Mouse (Mus musculus) ZHBTc4 (cell line): ENCODE measurements around the gene E2f1.

ENCODE experiments used
- DNase-seq: peaks from one replicate; pipeline ENCODE4 v3.0.0-alpha.2; 2011; ENCODE audit warnings: low read depth, low spot score

The E2f1 gene

DNA sequence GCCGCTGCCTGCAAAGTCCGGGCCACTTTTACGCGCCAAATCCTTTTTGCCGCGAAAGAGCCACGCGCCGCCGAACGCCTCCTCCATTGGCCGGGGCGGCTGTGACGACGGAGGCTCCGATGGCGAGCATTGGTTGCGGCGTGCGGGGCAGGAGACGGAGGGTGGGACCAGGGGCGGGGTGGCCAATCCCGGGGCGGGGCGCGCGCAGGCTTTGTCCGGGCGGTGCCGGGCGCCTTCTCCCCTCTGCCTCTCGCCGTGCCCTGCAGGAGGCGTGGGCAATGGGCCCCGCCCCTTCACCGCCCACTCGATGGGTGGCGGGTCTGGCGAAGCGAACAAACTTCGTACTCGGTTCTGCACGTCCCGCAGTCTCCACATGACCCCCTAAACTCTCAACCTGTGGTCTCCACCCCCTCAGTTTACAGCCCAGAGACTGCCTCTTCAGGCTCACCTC is at the start of gene E2f1:
Gene E2f1, minus strand, starts transcription at position 57 of the 451 bp plus-strand sequence.
- DNase-seq, result peak; percentile 99

DNA sequence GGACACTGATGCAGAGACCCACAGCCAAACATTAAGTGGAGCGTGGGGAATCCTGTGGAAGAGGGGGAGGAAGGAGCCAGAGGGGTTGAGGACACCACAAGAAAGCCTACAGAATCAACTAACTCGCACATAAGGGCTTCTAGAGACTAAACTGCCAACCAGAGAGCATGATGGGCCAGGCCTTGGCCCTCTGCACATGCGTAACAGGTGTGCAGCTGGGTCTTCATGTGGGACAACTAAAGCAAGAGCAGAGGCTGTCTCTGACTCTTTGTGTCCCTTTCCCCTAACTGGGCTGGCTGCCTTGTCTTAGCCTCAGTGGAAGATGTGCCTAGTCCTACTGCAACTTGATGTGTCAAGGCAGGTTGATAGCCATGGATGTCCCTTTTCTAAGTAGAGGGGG is 47.4 kb upstream of the E2f1 start:
- DNase-seq, result no peak

DNA sequence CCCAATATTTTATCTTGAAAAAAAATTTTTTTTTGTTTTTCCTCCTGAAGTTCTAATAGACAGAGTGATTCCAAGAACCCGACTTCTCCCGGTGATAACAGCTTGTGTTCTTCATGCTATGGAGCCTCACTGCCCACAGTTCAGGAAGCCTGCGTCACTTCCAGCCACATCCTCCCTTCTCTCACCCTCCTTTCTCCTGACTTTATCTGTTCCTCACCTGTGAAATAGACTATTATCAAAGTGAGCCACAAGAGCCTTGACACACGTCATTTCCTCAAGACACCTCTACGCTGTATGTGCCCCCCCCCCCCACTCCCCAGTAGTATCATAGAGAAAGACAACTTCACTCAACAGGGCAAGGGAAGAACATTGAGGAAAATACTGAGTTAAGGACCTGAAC is 46.0 kb upstream of the E2f1 start:
- DNase-seq, result no peak

DNA sequence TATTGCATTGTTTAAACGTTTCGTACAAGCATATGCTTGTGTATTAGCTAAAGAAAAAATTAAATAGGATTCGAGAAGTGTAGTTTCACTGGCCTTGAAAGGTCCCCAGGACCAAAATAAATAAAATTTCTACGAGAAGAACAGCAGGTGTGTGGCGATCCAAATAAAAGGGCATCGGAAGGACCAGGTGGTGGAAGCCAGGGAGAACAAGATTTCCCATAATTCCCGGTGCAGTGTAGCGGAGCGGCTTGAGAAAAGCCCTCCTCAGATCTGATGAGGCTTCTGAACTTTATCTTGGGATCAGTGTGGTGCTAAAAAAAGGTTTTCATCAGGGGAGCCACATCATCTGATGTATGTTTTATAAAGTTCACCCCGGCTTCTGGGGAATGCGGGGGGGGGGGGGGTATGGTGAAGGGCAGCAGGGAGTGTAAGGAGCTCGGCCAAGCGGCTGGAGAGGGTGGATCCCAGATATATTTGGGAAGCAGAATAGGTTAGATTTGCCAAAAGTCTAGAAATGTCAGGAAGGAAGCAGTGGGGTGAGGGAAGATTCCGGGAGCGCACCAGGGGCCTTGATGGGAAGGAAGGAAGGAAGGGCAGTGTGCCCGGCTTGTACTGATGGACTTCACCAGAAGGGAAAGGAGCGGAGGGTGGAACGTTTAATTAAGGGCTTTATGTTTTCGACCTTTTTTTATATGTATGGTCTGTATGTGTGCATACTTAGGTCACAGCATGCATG is 45.3 kb upstream of the E2f1 start:
- no peak for DNase-seq

DNA sequence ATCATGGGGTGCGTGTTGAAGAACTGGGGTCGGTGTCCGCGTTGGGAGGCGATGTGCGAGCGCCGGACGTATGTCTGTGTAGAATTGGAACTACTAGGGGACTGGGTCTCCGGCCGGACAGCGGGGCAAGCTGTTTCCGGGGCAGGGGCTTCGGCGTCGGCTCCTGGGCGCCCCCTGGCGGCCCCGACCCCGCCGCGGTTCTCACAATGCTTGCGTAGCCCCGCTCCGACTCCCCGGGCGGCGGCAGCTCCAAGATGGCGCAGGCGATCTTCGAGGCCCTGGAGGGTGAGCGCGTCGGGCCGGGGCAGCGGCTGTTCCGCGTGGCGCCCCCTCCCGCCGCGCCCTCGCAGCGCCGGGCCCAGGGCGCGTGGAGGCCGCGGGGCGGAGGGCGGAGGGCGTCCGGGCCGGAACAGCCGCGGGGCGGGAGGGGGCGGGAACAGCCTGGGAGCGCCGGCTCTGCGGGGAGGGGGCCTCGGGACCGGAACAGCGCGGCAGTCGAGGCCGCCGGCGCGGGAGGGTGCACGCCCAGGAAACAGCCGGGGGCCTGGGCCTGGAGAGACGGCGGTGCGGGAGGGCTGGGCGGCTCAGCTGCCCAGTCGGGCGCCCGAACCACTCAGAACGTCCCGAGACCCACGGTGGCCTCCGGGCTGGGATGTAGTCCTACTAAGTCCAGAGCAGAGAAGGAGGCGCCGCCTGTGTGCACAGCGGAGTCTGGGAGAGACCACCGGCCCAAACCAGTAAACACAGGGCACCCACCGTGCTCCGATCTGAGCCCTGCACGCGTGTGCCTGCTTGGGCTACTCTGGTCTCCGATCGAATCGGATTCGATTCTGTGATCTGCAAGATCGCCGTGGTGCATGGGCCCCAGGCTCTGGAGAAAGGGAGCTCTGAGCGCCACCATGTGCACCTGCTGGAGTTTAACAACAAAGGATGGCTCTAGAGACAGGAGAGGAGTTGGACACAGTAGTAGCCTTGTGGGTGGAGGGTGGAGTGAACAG is 43.7 kb upstream of the E2f1 start, which contains the start of the genes Zfp341 and 4930519P11Rik:
Gene Zfp341, plus strand, starts transcription at position 180 of the 998 bp plus-strand sequence.
Gene 4930519P11Rik, minus strand, starts transcription at position 320 of the 998 bp plus-strand sequence.
- peak; percentile 95 for DNase-seq

DNA sequence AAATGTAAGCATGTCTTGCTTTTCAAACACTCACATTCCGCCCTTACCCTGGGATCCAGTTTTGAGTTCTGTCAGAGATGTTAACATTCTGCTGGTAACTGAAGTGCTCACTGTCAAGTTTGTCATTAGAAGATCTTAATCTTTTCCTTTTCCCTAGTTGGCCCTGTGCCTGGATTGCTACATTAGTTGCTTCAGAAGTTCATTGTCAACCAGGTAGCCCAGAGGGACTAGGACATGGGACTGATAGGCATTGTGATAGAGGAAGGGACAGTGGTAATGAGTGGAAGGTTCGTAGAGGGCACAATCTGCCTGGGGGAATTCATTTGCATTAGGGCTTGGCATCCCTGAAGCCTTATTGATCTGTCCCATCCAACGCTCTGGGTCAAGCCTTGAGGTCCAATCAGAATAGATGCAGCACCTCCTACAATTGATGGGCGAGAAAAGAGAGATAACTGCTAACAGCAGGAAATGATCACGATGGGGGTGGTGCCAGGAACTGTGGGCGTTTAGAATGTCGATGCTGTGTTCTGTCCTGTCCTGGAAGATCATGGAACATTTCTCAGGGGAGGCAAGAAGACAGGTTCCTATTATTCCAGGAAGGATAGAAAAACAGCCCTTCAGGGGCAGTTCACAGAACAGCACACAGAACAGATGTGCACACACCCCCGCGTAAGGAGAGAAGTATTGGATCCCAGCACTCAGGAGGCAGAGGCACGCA is 39.5 kb upstream of the E2f1 start:
- DNase-seq, result peak; percentile 50

DNA sequence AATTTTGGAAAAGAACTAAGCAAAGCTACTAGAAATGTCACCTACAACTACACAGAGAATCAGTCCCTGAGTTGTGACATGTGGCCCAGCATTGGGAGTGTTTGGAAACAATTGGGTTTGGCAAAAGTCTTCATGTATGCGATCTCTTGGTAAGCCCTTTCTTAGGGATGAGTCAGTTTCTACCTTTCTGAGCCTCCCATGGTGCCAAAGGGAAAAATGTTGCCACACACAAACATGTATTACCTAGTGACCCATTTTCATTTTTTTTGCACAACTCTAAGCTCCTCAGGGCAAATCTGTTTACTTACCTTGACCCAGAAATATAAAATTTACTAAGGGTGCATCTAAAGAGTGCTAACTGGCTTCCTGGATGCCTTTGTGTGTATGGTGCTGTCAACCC is 37.3 kb upstream of the E2f1 start:
- no peak for DNase-seq

DNA sequence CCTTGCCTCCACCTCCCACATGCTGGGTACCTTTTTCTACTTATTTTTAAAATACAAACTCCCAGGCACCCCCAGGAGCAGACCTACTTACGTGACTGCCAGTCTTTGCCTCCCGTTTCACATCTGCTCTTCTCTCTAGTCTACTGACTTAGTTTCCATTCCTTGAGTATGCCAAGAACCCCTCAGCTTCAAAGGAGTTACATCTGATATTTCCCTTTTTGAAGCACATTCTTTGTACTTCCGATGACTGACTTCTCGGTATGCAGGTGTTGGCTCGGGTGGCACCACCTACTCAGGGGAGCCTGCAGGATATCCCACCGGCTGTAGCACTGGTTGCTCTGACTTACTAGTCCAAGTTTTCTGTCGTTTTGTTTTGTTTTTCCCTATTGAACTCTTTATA is 34.5 kb upstream of the E2f1 start:
- no peak for DNase-seq

DNA sequence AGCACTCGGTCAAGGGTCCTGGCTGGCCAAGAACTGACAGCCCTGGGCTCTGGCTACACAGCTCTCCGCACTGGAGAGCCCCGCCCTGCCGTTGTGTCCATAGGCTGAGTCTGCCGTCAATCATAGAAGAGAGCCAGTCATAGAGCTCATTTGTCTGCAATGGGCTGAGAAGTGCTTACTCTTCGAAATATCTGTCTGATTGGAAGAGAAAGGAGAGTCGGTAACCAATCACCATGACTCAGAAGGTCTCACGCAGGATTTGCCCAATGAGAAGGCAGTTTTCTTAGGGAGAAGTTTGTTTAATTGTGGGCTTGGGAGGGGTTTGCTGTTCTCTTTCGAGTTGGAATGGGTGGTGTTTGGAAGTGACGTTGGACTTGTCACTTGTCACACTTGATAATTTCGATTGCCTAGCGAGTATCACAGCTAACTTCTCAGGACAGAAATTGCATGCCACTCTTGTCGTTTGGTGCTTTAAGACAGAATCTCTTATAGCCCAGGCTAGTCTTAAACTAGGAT is 34.0 kb upstream of the E2f1 start, which contains the start of gene Pxmp4:
Gene Pxmp4, minus strand, starts transcription at position 71 of the 516 bp plus-strand sequence.
- DNase-seq, result peak; percentile 98

DNA sequence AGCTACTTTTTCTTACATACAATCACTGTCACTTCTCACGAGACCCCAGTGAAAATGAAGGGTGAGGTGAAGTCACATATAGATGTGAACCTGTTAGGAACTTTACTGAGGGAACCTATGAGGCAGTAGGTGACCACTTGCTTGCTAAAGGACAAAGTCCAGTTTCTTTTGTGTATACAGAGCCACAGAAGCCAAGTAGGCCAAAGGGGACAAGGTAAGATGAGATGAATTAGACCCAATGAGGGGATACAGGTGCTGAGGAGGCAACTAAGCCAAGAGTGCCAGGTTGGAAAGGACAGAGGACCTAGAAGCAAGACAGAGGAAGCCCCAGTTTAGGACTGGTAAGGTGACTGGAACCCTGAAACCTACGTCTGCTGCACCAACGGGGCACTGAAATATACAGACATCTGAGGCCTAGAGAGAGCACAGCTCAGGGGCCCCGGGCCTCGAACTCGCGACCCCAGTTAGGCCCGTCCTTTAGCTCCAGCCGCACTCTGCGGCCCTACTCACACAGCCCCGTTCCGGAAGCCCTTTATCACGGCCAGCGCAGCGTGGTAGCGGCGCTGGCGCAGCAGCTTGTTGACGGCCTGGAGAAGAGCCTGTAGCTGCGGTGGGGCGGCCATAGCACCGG is 33.4 kb upstream of the E2f1 start:
- DNase-seq, result no peak

DNA sequence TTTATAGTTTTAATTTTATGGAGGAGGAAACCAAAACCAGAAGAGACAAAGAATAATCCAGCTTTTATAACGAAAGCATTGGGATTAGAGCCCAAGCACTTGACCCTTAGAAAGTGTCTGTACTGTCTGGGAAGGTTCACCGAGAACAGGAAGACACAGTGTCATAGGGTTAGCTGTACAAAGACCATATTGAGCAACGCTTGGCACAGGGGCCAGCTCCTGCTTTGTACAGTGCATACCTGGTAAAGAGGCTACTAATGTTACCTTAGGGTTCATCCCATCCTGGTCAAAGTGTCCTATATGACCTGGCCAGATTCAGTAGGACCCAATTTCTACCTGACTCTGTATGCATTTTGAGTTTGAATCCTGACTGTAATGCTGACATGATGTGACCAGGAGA is 31.6 kb upstream of the E2f1 start:
- DNase-seq, result no peak

DNA sequence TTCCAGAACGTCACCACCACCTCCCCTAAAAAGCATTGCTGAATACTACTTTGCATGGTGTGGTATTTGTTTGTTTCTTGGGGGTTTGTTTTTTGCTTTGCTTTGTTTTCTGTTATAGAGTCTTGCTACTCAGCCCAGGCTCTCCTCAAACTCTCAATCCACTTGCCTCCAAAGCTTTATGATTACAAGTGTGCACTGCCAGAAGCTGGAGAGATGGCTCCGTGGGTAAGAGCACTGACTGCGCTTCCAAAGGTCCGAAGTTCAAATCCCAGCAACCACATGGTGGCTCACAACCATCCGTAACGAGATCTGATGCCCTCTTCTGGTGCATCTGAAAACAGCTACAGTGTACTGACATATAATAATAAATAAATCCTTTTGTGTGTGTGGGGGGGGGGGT is 30.9 kb upstream of the E2f1 start:
- DNase-seq, result no peak

DNA sequence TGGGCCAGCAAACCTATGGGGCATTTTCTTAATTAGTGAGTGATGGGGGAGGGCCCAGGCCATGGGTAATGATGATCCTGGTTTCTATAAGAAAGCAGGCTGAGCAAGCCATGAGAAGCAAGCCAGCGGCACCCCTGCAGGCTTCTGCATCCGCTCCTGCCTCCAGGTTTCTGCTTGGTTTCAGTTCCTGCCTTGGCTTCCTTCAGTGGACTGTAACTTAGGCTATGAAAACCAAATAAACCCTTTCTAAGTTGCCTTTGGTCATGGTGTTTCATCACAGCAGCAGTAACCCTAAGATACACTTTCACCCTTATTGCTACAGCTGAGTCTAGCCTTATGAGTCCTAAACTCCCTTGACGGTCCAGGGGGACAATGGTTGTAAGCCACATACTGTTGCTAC is 27.7 kb upstream of the E2f1 start:
- no peak for DNase-seq

DNA sequence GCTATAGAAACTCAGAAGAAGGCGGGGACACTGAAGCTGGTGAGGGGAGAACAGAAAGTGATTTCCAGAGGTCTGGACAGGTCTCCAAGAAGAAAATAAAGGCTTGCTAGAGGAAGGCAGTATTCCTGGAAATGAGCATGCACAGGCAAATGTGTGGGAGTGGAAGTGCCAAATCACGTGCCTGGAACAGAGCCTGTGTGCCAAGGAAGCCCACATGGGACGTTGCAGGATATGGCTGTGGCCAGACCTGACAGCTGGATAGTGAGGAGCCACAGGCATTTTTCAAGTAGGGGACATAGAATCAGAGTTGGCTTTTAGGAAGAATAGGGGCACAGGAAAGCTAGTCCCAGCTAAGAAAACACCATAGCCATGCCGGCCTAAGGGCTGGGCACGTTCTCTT is 26.1 kb upstream of the E2f1 start:
- DNase-seq, result no peak

DNA sequence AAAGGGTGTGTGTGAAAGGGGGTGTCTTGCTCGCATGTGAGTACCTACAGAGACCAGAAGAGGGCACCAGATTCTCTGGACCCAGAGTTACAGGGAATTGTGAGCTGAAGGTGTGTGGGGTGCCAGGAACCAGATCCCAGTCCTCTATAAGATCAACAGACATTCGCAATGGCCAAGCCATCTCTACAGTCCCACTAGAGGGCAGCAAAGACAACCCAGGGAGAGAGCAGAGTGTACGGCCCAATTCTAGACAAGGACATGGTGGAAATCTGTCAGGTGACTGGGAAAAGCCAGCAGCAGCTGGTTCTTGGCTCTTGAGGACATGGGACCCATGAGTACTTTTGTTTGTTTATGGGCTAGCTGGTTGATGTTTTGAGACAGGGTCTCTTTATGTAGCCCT is 23.3 kb upstream of the E2f1 start:
- DNase-seq, result peak; percentile 96

DNA sequence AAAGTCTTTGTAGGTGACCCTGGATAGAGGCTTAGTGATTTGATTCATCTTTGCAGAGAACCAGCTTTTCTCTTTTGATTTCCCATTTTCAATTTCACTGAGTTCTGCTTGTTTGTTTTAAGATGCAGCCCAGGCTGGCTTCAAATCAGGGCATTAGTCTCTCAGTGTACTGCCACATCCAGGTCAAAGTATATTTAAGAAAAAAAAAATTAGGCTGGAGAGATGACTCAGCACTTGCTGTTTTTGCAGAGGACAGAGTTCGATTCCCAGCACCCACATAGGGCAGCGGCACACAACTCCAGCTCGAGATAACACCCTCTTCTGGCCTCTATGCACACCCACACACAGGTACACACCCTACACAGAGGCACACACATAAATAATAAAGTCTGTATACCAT is 21.5 kb upstream of the E2f1 start:
- no peak for DNase-seq

DNA sequence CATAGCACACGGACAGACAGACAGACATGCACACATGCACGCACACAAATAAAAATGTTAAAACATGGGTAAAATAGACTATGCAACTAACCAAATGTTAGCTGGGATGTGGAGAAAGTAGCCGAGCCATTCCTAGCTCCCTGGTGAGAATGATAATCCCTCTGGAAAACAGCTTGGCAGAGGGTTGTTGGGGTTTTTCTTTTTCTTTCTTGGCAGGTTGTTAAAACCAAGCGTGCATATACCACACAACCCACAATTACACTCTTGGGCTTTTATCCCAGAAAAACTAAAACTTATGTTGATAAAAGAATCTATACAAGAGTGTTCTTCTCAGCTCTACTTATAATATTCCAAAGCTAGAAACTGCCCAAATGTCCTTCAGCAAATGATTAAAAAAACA is 19.4 kb upstream of the E2f1 start:
- no peak for DNase-seq

DNA sequence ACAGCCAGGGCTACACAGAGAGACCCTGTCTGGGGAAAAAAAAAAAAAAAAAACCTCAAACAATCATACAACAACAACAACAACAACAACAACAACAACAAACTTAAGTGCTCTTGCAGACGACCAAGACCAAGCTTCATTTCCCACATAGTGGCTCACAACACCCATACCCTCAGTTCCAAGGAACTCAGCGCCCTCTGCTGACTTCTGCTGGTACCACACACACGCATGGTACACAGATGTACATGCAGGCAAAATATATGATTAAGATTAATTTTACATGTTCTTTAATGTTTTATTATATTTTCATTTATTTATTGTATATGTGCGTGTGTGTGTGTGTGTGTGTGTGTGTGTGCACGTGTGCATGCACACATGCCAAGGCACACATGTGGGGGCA is 16.7 kb upstream of the E2f1 start:
- DNase-seq, result peak; percentile 81

DNA sequence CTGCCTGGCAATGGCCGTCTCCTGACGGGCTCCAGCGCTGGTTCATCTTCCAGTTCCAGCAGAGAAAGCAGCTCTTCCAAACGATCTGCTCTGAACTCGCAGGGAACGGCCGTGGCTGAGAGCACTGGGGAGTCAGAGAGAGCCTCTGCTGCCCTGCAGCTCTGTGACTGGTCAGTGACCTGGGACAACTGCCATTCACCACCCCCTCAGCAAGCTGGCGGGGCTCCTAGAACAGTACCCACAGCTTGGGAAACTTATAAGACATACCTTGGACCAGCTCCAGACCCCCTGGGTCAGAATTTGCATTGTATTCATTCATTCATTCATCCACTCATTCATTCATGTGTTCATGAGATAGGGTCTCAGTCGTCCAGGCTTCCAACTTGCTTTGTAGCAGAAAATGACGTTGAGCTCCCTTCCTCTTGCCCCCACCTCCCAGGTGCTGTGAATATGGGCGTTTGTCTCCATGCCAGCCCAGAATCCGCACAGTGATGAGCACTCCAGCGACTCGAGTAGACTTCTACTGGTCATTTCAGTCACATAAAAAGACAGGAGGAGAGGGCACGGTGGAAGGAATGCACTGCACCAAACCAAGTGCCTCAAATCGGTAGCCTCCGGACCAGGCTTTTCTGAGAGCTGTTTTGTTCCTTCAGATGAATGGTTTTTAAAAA is 15.4 kb upstream of the E2f1 start:
- DNase-seq, result no peak
